Mouse (Mus musculus) megakaryocyte, embryonic 14.5 days (primary cell): Measurements from ENCODE around the gene Dusp16. TPM values are rescaled to one million over a fixed set of nuclear protein-coding genes. Genes with fewer than 3 reads are reported as not detected.

Experiments used
- H3K27me3 ChIP-seq: replicated peaks from 2 replicates; pipeline ENCODE3; 2012; ENCODE audit warnings: inconsistent platforms
- H3K36me3 ChIP-seq: replicated peaks from 2 replicates; pipeline ENCODE3; 2012; ENCODE audit warnings: low read length, inconsistent platforms, mixed read lengths
- H3K4me1 ChIP-seq: 2 replicates; pipeline ENCODE4 v1.6.1; 2012; ENCODE audit warnings: inconsistent platforms
- H3K4me3 ChIP-seq: replicated peaks from 2 replicates; pipeline ENCODE3; 2012; ENCODE audit warnings: moderate library complexity, mild to moderate bottlenecking, inconsistent platforms
- H3K9me3 ChIP-seq: 2 replicates; pipeline ENCODE4 v1.6.1; 2012; ENCODE audit warnings: inconsistent platforms
- FLI1 ChIP-seq: IDR thresholded peaks from 2 replicates; pipeline ENCODE4 v1.6.1; 2012; ENCODE audit warnings: low read length, inconsistent platforms, mixed read lengths
- GATA1 ChIP-seq: IDR thresholded peaks from 3 replicates; pipeline ENCODE4 v1.6.1; 2012; ENCODE audit warnings: mixed read lengths, low read length, inconsistent platforms, borderline replicate concordance
- polyA plus RNA-seq: library from polyadenylated mRNA; stranded (reverse); fragments of >175 nt; gene quantifications from 2 replicates; pipeline ENCODE4 v1.2.3, GENCODE M21; 2012; ENCODE audit warnings: low replicate concordance; ENCODE audit not compliant: insufficient read depth

The Dusp16 gene
- polyA plus RNA-seq, 1 experiment = 1.0 TPM

GRCm38 (mm10) chr6:134721729-134722269, 70.6 kb downstream of the Dusp16 start:
- H3K36me3 ChIP-seq = peaks cover 60% of the 10 kb centered on the region
- peaks cover 17% of the 10 kb centered on the region for H3K4me1 ChIP-seq
- no peaks in the 10 kb centered on the region for H3K9me3 ChIP-seq
- H3K4me3 ChIP-seq = no peak overlapping the region
- TF ChIP-seq GATA1 (no peak), FLI1 (no peak)
- no peaks in the 10 kb centered on the region for H3K27me3 ChIP-seq

- no peaks in the 10 kb centered on the region for H3K27me3 ChIP-seq
- H3K4me3 ChIP-seq = no peak overlapping the region
- no peaks in the 10 kb centered on the region for H3K9me3 ChIP-seq
- peaks cover 23% of the 10 kb centered on the region for H3K4me1 ChIP-seq
- TF ChIP-seq FLI1 (no peak), GATA1 (no peak)
- peaks cover 63% of the 10 kb centered on the region for H3K36me3 ChIP-seq
These were observed 72.3 kb downstream of the Dusp16 start for GRCm38 (mm10) chr6:134720150-134720549.

- Histone ChIP-seq H3K9me3 (no peaks in the 10 kb centered on the region), H3K4me1 (peaks cover 29% of the 10 kb centered on the region), H3K36me3 (peaks cover 66% of the 10 kb centered on the region), H3K27me3 (no peaks in the 10 kb centered on the region), H3K4me3 (no peak overlapping the region)
- no peak for TF ChIP-seq FLI1
- no peak for TF ChIP-seq GATA1
These were observed 73.3 kb downstream of the Dusp16 start for GRCm38 (mm10) chr6:134719156-134719555.

GRCm38 (mm10) chr6:134718668-134719065, 73.8 kb downstream of the Dusp16 start:
- no peaks in the 10 kb centered on the region for H3K9me3 ChIP-seq
- TF ChIP-seq GATA1 (no peak), FLI1 (no peak)
- peaks cover 29% of the 10 kb centered on the region for H3K4me1 ChIP-seq
- H3K4me3 ChIP-seq = no peak overlapping the region
- H3K36me3 ChIP-seq = peaks cover 62% of the 10 kb centered on the region
- no peaks in the 10 kb centered on the region for H3K27me3 ChIP-seq

GRCm38 (mm10) chr6:134717886-134718667, 74.3 kb downstream of the Dusp16 start:
- H3K36me3 ChIP-seq = peaks cover 63% of the 10 kb centered on the region
- TF ChIP-seq FLI1 (no peak), GATA1 (no peak)
- H3K27me3 ChIP-seq = no peaks in the 10 kb centered on the region
- no peak overlapping the region for H3K4me3 ChIP-seq
- peaks cover 33% of the 10 kb centered on the region for H3K4me1 ChIP-seq
- no peaks in the 10 kb centered on the region for H3K9me3 ChIP-seq

GRCm38 (mm10) chr6:134716168-134716587, 76.2 kb downstream of the Dusp16 start:
- H3K36me3 ChIP-seq = peaks cover 70% of the 10 kb centered on the region
- H3K9me3 ChIP-seq = no peaks in the 10 kb centered on the region
- peaks cover 33% of the 10 kb centered on the region for H3K4me1 ChIP-seq
- no peaks in the 10 kb centered on the region for H3K27me3 ChIP-seq
- no peak for TF ChIP-seq FLI1
- TF ChIP-seq GATA1 = no peak
- H3K4me3 ChIP-seq = no peak overlapping the region

GRCm38 (mm10) chr6:134713897-134714296, 78.5 kb downstream of the Dusp16 start:
- Histone ChIP-seq H3K9me3 (no peaks in the 10 kb centered on the region), H3K27me3 (no peaks in the 10 kb centered on the region), H3K4me1 (peaks cover 29% of the 10 kb centered on the region), H3K36me3 (peaks cover 71% of the 10 kb centered on the region), H3K4me3 (no peak overlapping the region)
- TF ChIP-seq GATA1 (no peak), FLI1 (no peak)

GRCm38 (mm10) chr6:134713321-134713720, 79.1 kb downstream of the Dusp16 start:
- Histone ChIP-seq H3K36me3 (peaks cover 68% of the 10 kb centered on the region), H3K9me3 (no peaks in the 10 kb centered on the region), H3K4me1 (peaks cover 27% of the 10 kb centered on the region), H3K4me3 (no peak overlapping the region), H3K27me3 (no peaks in the 10 kb centered on the region)
- TF ChIP-seq FLI1 = no peak
- TF ChIP-seq GATA1 = no peak

- peaks cover 48% of the 10 kb centered on the region for H3K36me3 ChIP-seq
- no peaks in the 10 kb centered on the region for H3K27me3 ChIP-seq
- H3K4me1 ChIP-seq = peaks cover 33% of the 10 kb centered on the region
- TF ChIP-seq FLI1 = no peak
- no peak for TF ChIP-seq GATA1
- no peaks in the 10 kb centered on the region for H3K9me3 ChIP-seq
- no peak overlapping the region for H3K4me3 ChIP-seq
These were observed 82.4 kb downstream of the Dusp16 start for GRCm38 (mm10) chr6:134710020-134710419.

GRCm38 (mm10) chr6:134706467-134706866, 86.0 kb downstream of the Dusp16 start:
- H3K9me3 ChIP-seq = no peaks in the 10 kb centered on the region
- TF ChIP-seq GATA1 (no peak), FLI1 (no peak)

More at GRCm38 (mm10) chr6:134706467-134706866, 86.0 kb downstream of the Dusp16 start:
- Histone ChIP-seq H3K36me3 (peaks cover 29% of the 10 kb centered on the region), H3K4me1 (peaks cover 28% of the 10 kb centered on the region), H3K27me3 (no peaks in the 10 kb centered on the region), H3K4me3 (no peak overlapping the region)
